20 mouse cellular contexts compared by ENCODE assay signal in genomic region chr9:50479476-50479875, GRCm38 (mm10). TPM values are rescaled to one million over a fixed set of nuclear protein-coding genes. Genes with fewer than 3 reads are reported as not detected.
DNase-seq lines count a peak whose midpoint lies in the region; ATAC-seq and TF ChIP-seq lines count a peak whose summit lies in the region.
"Had no signal": no experiment of that assay in that cellular context is flagged by ENCODE, and none has a peak within 500 bp of the region (broad histone marks: within the 10 kb centered on the region; RNA-seq: fewer than 3 reads in every experiment).

No protein-coding gene starts in this region.

- TF ChIP-seq CTCF in lung, embryonic 14.5 days (IDR thresholded peaks at IDR 0.05; ENCODE audit: low read depth) = no peak

- 24% methylated on average over 8 of the region's 8 CpGs for WGBS in heart, embryonic 10.5 days
- 20% methylated on average over 8 of the region's 8 CpGs for WGBS in lung, embryonic 14.5 days
- 36% methylated on average over 8 of the region's 8 CpGs for WGBS in liver, embryonic 12.5 days (ENCODE audit: insufficient replicate concordance)
- 43% methylated on average over 8 of the region's 8 CpGs for WGBS in forebrain, embryonic 13.5 days

- DNase-seq in heart, embryonic 10.5 days (ENCODE audit: low spot score) = no peak
- no peak for DNase-seq in heart, adult 9 months (ENCODE audit: low spot score in 2 of 2)
- DNase-seq in lung, embryonic 14.5 days = peak; percentile 19
- DNase-seq in lung, postnatal 25 days (ENCODE audit: low spot score) = no peak
- DNase-seq in adrenal gland, adult 18-20 months (ENCODE audit: low spot score in 2 of 2) = no peak
- DNase-seq: adrenal gland, adult 2 months; cerebellum, adult 11-12 months; cerebellum, postnatal 25 days; heart, adult 11 months; right cerebral cortex, adult 18-20 months had no signal

- no peak for ATAC-seq in lung, embryonic 14.5 days (ENCODE audit: insufficient read depth)
- no peak for ATAC-seq in liver, embryonic 12.5 days
- ATAC-seq in monocyte, adult 5-6 weeks (replicated peaks; ENCODE audit: insufficient number of reproducible peaks, low FRiP score, low TSS enrichment, poor library complexity, severe bottlenecking) = peak; percentile 62
- ATAC-seq in forebrain, embryonic 13.5 days = no peak
- ATAC-seq: midbrain, embryonic 16.5 days had no signal

- 0 out of 2 replicates have a peak overlapping the region, but pooled peaks have one; percentile 6 for H3K4me3 ChIP-seq in heart, embryonic 10.5 days
- no peak overlapping the region for H3K4me3 ChIP-seq in lung, embryonic 14.5 days (ENCODE audit: low read depth, low read length)
- H3K4me3 ChIP-seq in liver, embryonic 12.5 days = no peak overlapping the region
- no peak overlapping the region for H3K4me3 ChIP-seq in forebrain, embryonic 13.5 days
- H3K4me3 ChIP-seq: forebrain, embryonic 12.5 days; intestine, embryonic 15.5 days; limb, embryonic 10.5 days; megakaryocyte, embryonic 14.5 days had no signal

- peaks cover 15% of the 10 kb centered on the region for H3K4me1 ChIP-seq in heart, embryonic 10.5 days
- no peaks in the 10 kb centered on the region for H3K4me1 ChIP-seq in lung, embryonic 14.5 days (ENCODE audit: insufficient read depth)
- peaks cover 7% of the 10 kb centered on the region for H3K4me1 ChIP-seq in liver, embryonic 12.5 days
- no peaks in the 10 kb centered on the region for H3K4me1 ChIP-seq in forebrain, embryonic 13.5 days

- no peaks in the 10 kb centered on the region for H3K9me3 ChIP-seq in heart, embryonic 10.5 days
- H3K9me3 ChIP-seq in lung, embryonic 14.5 days (ENCODE audit: low read depth, low read length) = no peaks in the 10 kb centered on the region
- H3K9me3 ChIP-seq in liver, embryonic 12.5 days (replicated peaks) = no peaks in the 10 kb centered on the region
- no peaks in the 10 kb centered on the region for H3K9me3 ChIP-seq in forebrain, embryonic 13.5 days (replicated peaks)
- H3K9me3 ChIP-seq: forebrain, embryonic 12.5 days; intestine, embryonic 15.5 days; limb, embryonic 10.5 days; megakaryocyte, embryonic 14.5 days had no signal

- H3K27ac ChIP-seq in heart, embryonic 10.5 days = peak overlapping the region; percentile 38; the same call in 1 of the 2 replicates
- H3K27ac ChIP-seq in lung, embryonic 14.5 days (ENCODE audit: low read depth) = no peak overlapping the region
- H3K27ac ChIP-seq in liver, embryonic 12.5 days = no peak overlapping the region
- no peak overlapping the region for H3K27ac ChIP-seq in forebrain, embryonic 13.5 days
- H3K27ac ChIP-seq: forebrain, embryonic 12.5 days; intestine, embryonic 15.5 days; limb, embryonic 10.5 days had no signal

- no peak overlapping the region for H3K9ac ChIP-seq in lung, embryonic 14.5 days
- no peak overlapping the region for H3K9ac ChIP-seq in liver, embryonic 12.5 days
- H3K9ac ChIP-seq in forebrain, embryonic 13.5 days = no peak overlapping the region
- H3K9ac ChIP-seq: forebrain, embryonic 12.5 days; intestine, embryonic 15.5 days had no signal

- peaks cover 12% of the 10 kb centered on the region; the same call in 1 of the 2 replicates for H3K27me3 ChIP-seq in heart, embryonic 10.5 days (ENCODE audit: insufficient read depth, poor library complexity, severe bottlenecking)
- H3K27me3 ChIP-seq in lung, embryonic 14.5 days (ENCODE audit: insufficient read depth, low read length) = no peaks in the 10 kb centered on the region
- no peaks in the 10 kb centered on the region; the same call in 1 of the 2 replicates for H3K27me3 ChIP-seq in liver, embryonic 12.5 days (replicated peaks)
- no peaks in the 10 kb centered on the region for H3K27me3 ChIP-seq in forebrain, embryonic 13.5 days
- H3K27me3 ChIP-seq: CH12.LX; intestine, embryonic 15.5 days had no signal

- no peaks in the 10 kb centered on the region for H3K36me3 ChIP-seq in heart, embryonic 10.5 days
- no peaks in the 10 kb centered on the region for H3K36me3 ChIP-seq in lung, embryonic 14.5 days (ENCODE audit: insufficient read depth)
- no peaks in the 10 kb centered on the region for H3K36me3 ChIP-seq in liver, embryonic 12.5 days
- no peaks in the 10 kb centered on the region for H3K36me3 ChIP-seq in forebrain, embryonic 13.5 days (ENCODE audit: poor library complexity, severe bottlenecking)
- H3K36me3 ChIP-seq: forebrain, embryonic 12.5 days; intestine, embryonic 15.5 days; limb, embryonic 10.5 days had no signal

- 0 out of 2 replicates have a peak overlapping the region, but pooled peaks have one; percentile 18 for H3K4me2 ChIP-seq in lung, embryonic 14.5 days
- peak overlapping the region; percentile 24; the same call in 1 of the 2 replicates for H3K4me2 ChIP-seq in liver, embryonic 12.5 days
- H3K4me2 ChIP-seq in forebrain, embryonic 13.5 days = no peak overlapping the region
- H3K4me2 ChIP-seq: forebrain, embryonic 12.5 days; intestine, embryonic 15.5 days had no signal

RNA-seq across cellular contexts. Expression of gene Plet1, which starts 14.8 kb away (rescaled TPM):
- polyA plus RNA-seq in heart, embryonic 10.5 days (2016; fragmentation: Nextera tagmentation; extraction: Ambion mirVana) = 2.2 and 4.2 TPM in 2 replicates
- polyA plus RNA-seq in lung, embryonic 14.5 days (2014; fragmentation: Nextera tagmentation; extraction: Ambion mirVana) = 0.11 and 0.26 TPM in 2 replicates
- polyA plus RNA-seq in liver, embryonic 12.5 days (2016; fragmentation: Nextera tagmentation; extraction: Ambion mirVana) = 0.15 and 0.23 TPM in 2 replicates
- not detected in 3 replicates for total RNA-seq in monocyte, adult 5-6 weeks (2017)
- 0.24 TPM in 1 of 2 replicates, not detected in the other for polyA plus RNA-seq in forebrain, embryonic 13.5 days (2015; fragmentation: Nextera tagmentation; extraction: Ambion mirVana)
- total RNA-seq in adrenal gland, adult 18-20 months (2021) = under 1 TPM in 1 of 2 experiments, not detected in 1; 0.29 TPM
- total RNA-seq: left cerebral cortex, adult 18-20 months had no signal
- polyA plus RNA-seq: adrenal gland, adult 2 months; limb, embryonic 10.5 days had no signal

RNA-seq across cellular contexts. Expression of gene Pts, which starts 49.0 kb away (rescaled TPM):
- polyA plus RNA-seq in heart, embryonic 10.5 days (2016; fragmentation: Nextera tagmentation; extraction: Ambion mirVana) = 78.6 and 92.2 TPM in 2 replicates
- polyA plus RNA-seq in lung, embryonic 14.5 days (2014; fragmentation: Nextera tagmentation; extraction: Ambion mirVana) = 61.1 and 61.3 TPM in 2 replicates
- polyA plus RNA-seq in liver, embryonic 12.5 days (2016; fragmentation: Nextera tagmentation; extraction: Ambion mirVana) = 46.8 and 47.6 TPM in 2 replicates
- 81.1 to 126 TPM (median 108 TPM) in 3 replicates for total RNA-seq in monocyte, adult 5-6 weeks (2017)
- polyA plus RNA-seq in forebrain, embryonic 13.5 days (2015; fragmentation: Nextera tagmentation; extraction: Ambion mirVana) = 97.0 and 102 TPM in 2 replicates
- total RNA-seq in adrenal gland, adult 18-20 months (2021) = 10 to 100 TPM; 76.0 to 77.4 TPM
